Mouse (Mus musculus): Measurements from ENCODE around the gene Galnt18. TPM values are rescaled to one million over a fixed set of nuclear protein-coding genes. Genes with fewer than 3 reads are reported as not detected.

The Galnt18 gene
- polyA plus RNA-seq, 1 experiment, result 4.9 TPM

DNA sequence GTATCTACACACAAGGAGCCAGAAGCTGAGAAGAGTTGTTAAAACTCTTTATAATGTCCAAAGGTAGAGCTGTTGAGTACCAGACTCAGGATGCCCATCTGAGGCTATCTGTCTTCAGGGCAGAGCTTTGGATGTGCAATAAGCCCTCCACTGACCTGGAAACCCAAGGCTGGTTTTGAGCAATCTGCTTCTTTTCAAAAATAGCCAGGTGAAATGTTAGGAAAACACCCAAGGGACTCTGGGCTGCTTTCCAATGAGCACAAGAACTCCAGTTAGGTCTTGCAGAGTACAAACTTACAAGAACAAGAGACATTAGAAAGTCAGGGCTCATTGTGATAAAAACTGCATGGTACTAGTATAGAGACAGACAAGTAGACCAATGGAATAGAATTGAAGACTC lies 135.4 kb downstream of the Galnt18 start:
- Histone ChIP-seq H3K27ac (ENCODE audit: insufficient read depth, low read length) (no peak overlapping the region), H3K27me3 (ENCODE audit: control insufficient read depth, insufficient read depth, low read length) (no peaks in the 10 kb centered on the region), H3K36me3 (ENCODE audit: control insufficient read depth, insufficient read depth, low read length) (no peaks in the 10 kb centered on the region), H3K4me1 (ENCODE audit: control insufficient read depth, insufficient read depth, insufficient read length) (no peaks in the 10 kb centered on the region), H3K4me3 (ENCODE audit: extremely low read depth, insufficient read depth, insufficient read length) (no peak overlapping the region)
- DNase-seq (ENCODE audit: low read depth in 1 of 2, low spot score in 2 of 2), result no peak
- TF ChIP-seq POLR2A (IDR thresholded peaks at IDR 0.05; ENCODE audit: low read depth, low read length) (no peak), CTCF (IDR thresholded peaks at IDR 0.05; ENCODE audit: extremely low read depth, insufficient read depth, insufficient read length, insufficient replicate concordance) (no peak)

DNA sequence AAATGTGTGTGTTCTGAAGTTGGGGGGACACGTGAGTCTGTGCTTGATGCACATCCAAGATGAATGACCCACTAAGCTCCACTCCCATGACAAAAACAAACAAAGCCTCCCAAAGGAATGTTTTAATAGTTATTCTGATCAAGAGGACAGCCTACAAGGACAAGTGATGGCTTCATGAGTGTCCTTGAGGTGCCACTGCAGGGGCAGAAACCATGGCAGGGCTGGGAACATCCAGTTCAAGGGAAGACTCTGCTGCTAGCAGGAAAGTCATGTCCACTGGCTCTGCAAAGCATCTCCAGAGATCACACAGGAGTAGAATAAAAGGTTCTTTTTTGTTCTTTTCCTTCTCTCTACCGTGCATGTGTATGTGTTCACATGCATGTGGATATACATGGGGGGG lies 140.9 kb downstream of the Galnt18 start:
- Histone ChIP-seq H3K4me3 (ENCODE audit: extremely low read depth, insufficient read depth, insufficient read length) (no peak overlapping the region), H3K27me3 (ENCODE audit: control insufficient read depth, insufficient read depth, low read length) (no peaks in the 10 kb centered on the region), H3K27ac (ENCODE audit: insufficient read depth, low read length) (no peak overlapping the region), H3K36me3 (ENCODE audit: control insufficient read depth, insufficient read depth, low read length) (no peaks in the 10 kb centered on the region), H3K4me1 (ENCODE audit: control insufficient read depth, insufficient read depth, insufficient read length) (no peaks in the 10 kb centered on the region)
- WGBS, result 88% methylated on average over 2 of the region's 2 CpGs
- no peak for TF ChIP-seq CTCF (IDR thresholded peaks at IDR 0.05; ENCODE audit: extremely low read depth, insufficient read depth, insufficient read length, insufficient replicate concordance)
- no peak for TF ChIP-seq POLR2A (IDR thresholded peaks at IDR 0.05; ENCODE audit: low read depth, low read length)
- no peak for DNase-seq (ENCODE audit: low read depth in 1 of 2, low spot score in 2 of 2)

DNA sequence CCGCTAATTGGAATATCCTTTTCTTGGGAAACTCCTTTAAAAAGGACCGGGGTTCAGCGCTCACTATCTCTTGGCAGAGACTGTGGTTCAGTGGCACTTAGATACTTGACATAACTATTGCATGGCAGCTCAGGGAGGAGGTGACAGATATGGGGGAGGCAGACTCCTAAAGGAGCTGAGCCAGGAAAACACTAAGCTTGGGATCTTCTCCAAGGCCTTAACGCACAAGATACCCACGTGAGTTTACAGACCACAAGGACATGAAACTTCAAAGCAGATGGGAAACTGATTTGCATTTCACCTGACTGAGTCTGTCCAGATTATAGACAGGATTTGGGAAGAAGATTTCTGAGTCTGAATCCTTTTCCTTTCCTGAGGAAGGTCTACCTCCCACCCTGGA lies 141.3 kb downstream of the Galnt18 start:
- Histone ChIP-seq H3K27me3 (ENCODE audit: control insufficient read depth, insufficient read depth, low read length) (no peaks in the 10 kb centered on the region), H3K36me3 (ENCODE audit: control insufficient read depth, insufficient read depth, low read length) (no peaks in the 10 kb centered on the region), H3K4me3 (ENCODE audit: extremely low read depth, insufficient read depth, insufficient read length) (no peak overlapping the region), H3K4me1 (ENCODE audit: control insufficient read depth, insufficient read depth, insufficient read length) (no peaks in the 10 kb centered on the region), H3K27ac (ENCODE audit: insufficient read depth, low read length) (no peak overlapping the region)
- TF ChIP-seq POLR2A (IDR thresholded peaks at IDR 0.05; ENCODE audit: low read depth, low read length) (no peak), CTCF (IDR thresholded peaks at IDR 0.05; ENCODE audit: extremely low read depth, insufficient read depth, insufficient read length, insufficient replicate concordance) (no peak)
- whole genome bisulfite sequencing, result 82% methylated on average over 5 of the region's 5 CpGs
- no peak for DNase-seq (ENCODE audit: low read depth in 1 of 2, low spot score in 2 of 2)

DNA sequence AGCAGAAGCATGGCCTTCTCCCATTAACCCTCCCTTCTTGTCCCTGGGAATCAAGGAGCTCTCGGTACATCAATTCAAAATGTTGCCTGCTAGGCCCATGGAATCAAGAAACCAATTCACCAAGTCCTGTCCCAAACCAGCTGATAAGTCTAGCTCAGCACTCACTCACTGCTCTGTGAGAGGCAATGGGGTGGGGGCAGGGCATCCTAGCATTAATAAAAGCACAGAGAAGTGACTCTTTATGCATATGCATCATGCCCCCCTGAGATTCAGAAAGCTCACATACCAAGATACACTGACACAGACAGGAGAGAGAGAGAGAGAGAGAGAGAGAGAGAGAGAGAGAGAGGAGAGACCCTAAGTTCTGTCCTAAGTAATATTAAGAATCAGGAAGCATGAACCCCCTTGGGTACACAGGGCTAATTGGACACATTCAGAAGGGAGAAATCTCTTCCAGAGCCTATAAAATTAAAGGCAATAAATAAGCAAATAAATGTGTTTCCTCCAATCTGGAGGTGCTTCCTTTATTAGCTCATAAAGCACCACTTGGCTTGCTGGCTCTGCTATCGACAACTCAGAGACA lies 141.8 kb downstream of the Galnt18 start:
- H3K4me1 ChIP-seq (ENCODE audit: control insufficient read depth, insufficient read depth, insufficient read length), result no peaks in the 10 kb centered on the region
- H3K36me3 ChIP-seq (ENCODE audit: control insufficient read depth, insufficient read depth, low read length), result no peaks in the 10 kb centered on the region
- DNase-seq (ENCODE audit: low read depth in 1 of 2, low spot score in 2 of 2), result no peak
- H3K27ac ChIP-seq (ENCODE audit: insufficient read depth, low read length), result no peak overlapping the region
- TF ChIP-seq CTCF (IDR thresholded peaks at IDR 0.05; ENCODE audit: extremely low read depth, insufficient read depth, insufficient read length, insufficient replicate concordance), result no peak
- TF ChIP-seq POLR2A (IDR thresholded peaks at IDR 0.05; ENCODE audit: low read depth, low read length), result no peak
- 79% methylated on average over 2 of the region's 2 CpGs for WGBS
- no peak overlapping the region for H3K4me3 ChIP-seq (ENCODE audit: extremely low read depth, insufficient read depth, insufficient read length)
- no peaks in the 10 kb centered on the region for H3K27me3 ChIP-seq (ENCODE audit: control insufficient read depth, insufficient read depth, low read length)

DNA sequence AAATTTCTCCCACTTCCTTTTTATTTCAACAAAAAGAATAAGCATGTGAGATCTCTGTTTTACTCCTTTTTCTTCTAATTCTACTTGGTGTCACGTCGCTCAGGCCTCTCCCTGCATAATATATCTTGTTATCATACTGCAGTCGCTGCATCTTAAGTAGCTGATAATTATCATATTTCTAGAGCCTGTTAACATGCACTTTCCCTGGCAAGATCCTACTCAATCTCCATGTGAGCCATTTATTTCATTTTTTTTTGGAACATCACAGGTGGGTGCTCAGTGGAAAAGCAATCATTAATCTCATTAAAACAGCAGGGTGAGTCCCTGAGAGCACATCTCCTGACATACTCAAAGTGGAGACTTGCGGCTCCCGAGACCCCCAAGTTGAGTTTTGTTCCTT lies 143.3 kb downstream of the Galnt18 start:
- no peak for TF ChIP-seq CTCF (IDR thresholded peaks at IDR 0.05; ENCODE audit: extremely low read depth, insufficient read depth, insufficient read length, insufficient replicate concordance)
- Histone ChIP-seq H3K36me3 (ENCODE audit: control insufficient read depth, insufficient read depth, low read length) (no peaks in the 10 kb centered on the region), H3K27me3 (ENCODE audit: control insufficient read depth, insufficient read depth, low read length) (no peaks in the 10 kb centered on the region), H3K4me3 (ENCODE audit: extremely low read depth, insufficient read depth, insufficient read length) (no peak overlapping the region), H3K27ac (ENCODE audit: insufficient read depth, low read length) (no peak overlapping the region), H3K4me1 (ENCODE audit: control insufficient read depth, insufficient read depth, insufficient read length) (no peaks in the 10 kb centered on the region)
- WGBS, result 87% methylated on average over 5 of the region's 5 CpGs
- DNase-seq (ENCODE audit: low read depth in 1 of 2, low spot score in 2 of 2), result no peak

DNA sequence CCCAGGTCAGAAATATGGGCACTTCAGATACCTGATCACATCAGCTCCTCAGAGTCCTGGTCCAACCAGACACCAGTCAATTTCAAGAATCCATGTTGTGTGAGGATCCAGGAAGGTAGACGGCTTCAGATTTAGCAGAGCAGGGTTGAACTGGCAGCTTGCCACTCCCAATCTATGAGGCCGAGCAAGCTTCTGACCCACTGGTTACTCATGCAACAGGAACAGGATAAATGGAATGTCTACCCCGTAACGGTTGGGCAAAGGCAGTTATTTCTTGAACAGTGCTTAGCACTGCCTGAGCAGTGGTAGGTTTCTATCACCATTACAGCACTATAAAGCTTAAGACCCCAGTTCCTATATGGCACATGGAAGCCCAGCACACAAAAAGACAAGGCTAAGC lies 148.5 kb downstream of the Galnt18 start:
- Histone ChIP-seq H3K36me3 (ENCODE audit: control insufficient read depth, insufficient read depth, low read length) (no peaks in the 10 kb centered on the region), H3K27ac (ENCODE audit: insufficient read depth, low read length) (no peak overlapping the region), H3K4me1 (ENCODE audit: control insufficient read depth, insufficient read depth, insufficient read length) (no peaks in the 10 kb centered on the region), H3K27me3 (ENCODE audit: control insufficient read depth, insufficient read depth, low read length) (no peaks in the 10 kb centered on the region), H3K4me3 (ENCODE audit: extremely low read depth, insufficient read depth, insufficient read length) (no peak overlapping the region)
- DNase-seq (ENCODE audit: low read depth in 1 of 2, low spot score in 2 of 2), result no peak
- TF ChIP-seq POLR2A (IDR thresholded peaks at IDR 0.05; ENCODE audit: low read depth, low read length), result no peak
- TF ChIP-seq CTCF (IDR thresholded peaks at IDR 0.05; ENCODE audit: extremely low read depth, insufficient read depth, insufficient read length, insufficient replicate concordance), result no peak
- 90% methylated on average over 4 of the region's 4 CpGs for WGBS

DNA sequence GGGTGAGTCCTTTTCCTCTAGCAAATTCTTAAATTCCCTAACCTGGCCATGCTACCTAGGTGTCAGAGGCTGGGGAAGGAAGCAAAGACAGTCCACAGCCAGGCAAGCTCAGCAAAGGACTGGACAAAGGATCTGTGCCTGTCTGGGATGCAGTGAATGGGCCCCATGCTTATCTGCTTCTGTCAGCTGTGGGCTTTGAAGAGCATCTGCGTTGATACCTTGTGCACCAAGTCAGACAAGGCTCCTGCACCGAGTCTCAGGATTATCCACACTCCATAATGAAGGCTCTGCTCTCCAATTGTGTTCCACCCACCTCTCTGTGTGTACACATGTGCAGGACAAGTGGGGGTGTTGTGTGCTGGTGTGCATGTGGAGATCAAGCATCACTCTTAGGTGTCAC lies 153.5 kb downstream of the Galnt18 start:
- Histone ChIP-seq H3K4me1 (ENCODE audit: control insufficient read depth, insufficient read depth, insufficient read length) (no peaks in the 10 kb centered on the region), H3K27me3 (ENCODE audit: control insufficient read depth, insufficient read depth, low read length) (no peaks in the 10 kb centered on the region), H3K36me3 (ENCODE audit: control insufficient read depth, insufficient read depth, low read length) (no peaks in the 10 kb centered on the region), H3K27ac (ENCODE audit: insufficient read depth, low read length) (no peak overlapping the region), H3K4me3 (ENCODE audit: extremely low read depth, insufficient read depth, insufficient read length) (no peak overlapping the region)
- no peak for DNase-seq (ENCODE audit: low read depth in 1 of 2, low spot score in 2 of 2)
- TF ChIP-seq POLR2A (IDR thresholded peaks at IDR 0.05; ENCODE audit: low read depth, low read length), result no peak
- TF ChIP-seq CTCF (IDR thresholded peaks at IDR 0.05; ENCODE audit: extremely low read depth, insufficient read depth, insufficient read length, insufficient replicate concordance), result no peak
- 69% methylated on average over 2 of the region's 2 CpGs for WGBS

All from spleen, adult 2 months (tissue).